Mouse (Mus musculus): Measurements from ENCODE around the gene Cox8b. TPM values are rescaled to one million over a fixed set of nuclear protein-coding genes. Genes with fewer than 3 reads are reported as not detected.

Cox8b gene
- total RNA-seq, 1 experiment, result not detected

DNA sequence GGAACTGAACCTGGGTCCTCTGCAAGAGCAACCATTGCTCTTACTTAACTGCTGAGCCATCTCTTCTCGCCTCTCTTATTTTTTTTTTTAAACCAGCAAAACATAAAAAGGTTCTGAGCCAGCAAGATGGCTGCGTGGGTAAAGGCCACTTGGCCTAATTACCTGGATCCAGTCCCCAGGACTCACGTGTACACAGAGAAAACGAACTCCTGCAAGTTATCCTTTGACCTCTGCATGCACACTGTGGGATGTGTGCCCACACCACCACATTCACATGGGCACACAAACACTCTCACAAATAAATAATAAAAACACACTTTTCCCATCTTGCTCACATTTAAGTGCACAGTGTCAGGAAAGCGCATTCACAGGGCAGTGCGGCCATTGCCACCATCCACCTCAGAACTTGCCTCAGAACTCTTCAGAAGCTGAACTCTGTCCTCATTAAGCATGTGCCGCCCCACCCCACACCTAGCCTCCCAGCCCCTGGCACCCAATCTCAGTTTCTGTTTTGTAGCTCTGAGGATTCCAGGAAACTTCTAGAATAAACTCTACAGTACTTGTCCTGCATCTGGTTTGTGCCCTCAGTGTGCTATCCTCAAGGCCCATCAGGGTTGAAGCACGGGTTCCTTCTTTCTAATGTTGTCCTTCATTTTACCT is 13.9 kb upstream of the Cox8b start:
- in situ Hi-C loops (cut with MboI; ENCODE audit: low sequenced_read_pairs in 2 of 2, unreplicated experiment in 2 of 2), result no loop called here
- no peak for DNase-seq (ENCODE audit: low read depth, low spot score)
- TF ChIP-seq HCFC1 (IDR thresholded peaks at IDR 0.05; ENCODE audit: borderline replicate concordance, insufficient read depth, low read length) (no peak), ZC3H11A (IDR thresholded peaks at IDR 0.05; ENCODE audit: borderline replicate concordance, low read depth, low read length) (no peak), CHD2 (IDR thresholded peaks at IDR 0.05; ENCODE audit: low read depth, low read length) (no peak), MAFK (IDR thresholded peaks at IDR 0.05; ENCODE audit: insufficient read depth, low read depth, low read length) (no peak), ZNF384 (IDR thresholded peaks at IDR 0.05; ENCODE audit: low read depth, low read length) (no peak)
- H3K9me3 ChIP-seq (ENCODE audit: control insufficient read depth, insufficient read depth, low read depth, low read length), result no peaks in the 10 kb centered on the region
- peaks cover 2 to 7% of the 10 kb centered on the region in 2 experiments; a peak in 3 of 4 replicates for H3K4me1 ChIP-seq (ENCODE audit: control insufficient read depth in 2 of 2, insufficient read depth in 2 of 2, low read length in 2 of 2, poor library complexity in 1 of 2)
- H3K4me3 ChIP-seq (ENCODE audit: insufficient read depth in 1 of 2, low read depth in 1 of 2, low read length in 2 of 2, poor library complexity in 1 of 2, severe bottlenecking in 1 of 2), result no peak overlapping the region
- H3K27ac ChIP-seq (ENCODE audit: insufficient read depth, low read depth, low read length, poor library complexity, severe bottlenecking), result no peak overlapping the region
- no peak overlapping the region for H3K9ac ChIP-seq (ENCODE audit: insufficient read depth, low read depth, low read length, poor library complexity, severe bottlenecking)
- H3K36me3 ChIP-seq (ENCODE audit: control insufficient read depth, insufficient read depth, low read length, poor library complexity, severe bottlenecking), result no peaks in the 10 kb centered on the region

DNA sequence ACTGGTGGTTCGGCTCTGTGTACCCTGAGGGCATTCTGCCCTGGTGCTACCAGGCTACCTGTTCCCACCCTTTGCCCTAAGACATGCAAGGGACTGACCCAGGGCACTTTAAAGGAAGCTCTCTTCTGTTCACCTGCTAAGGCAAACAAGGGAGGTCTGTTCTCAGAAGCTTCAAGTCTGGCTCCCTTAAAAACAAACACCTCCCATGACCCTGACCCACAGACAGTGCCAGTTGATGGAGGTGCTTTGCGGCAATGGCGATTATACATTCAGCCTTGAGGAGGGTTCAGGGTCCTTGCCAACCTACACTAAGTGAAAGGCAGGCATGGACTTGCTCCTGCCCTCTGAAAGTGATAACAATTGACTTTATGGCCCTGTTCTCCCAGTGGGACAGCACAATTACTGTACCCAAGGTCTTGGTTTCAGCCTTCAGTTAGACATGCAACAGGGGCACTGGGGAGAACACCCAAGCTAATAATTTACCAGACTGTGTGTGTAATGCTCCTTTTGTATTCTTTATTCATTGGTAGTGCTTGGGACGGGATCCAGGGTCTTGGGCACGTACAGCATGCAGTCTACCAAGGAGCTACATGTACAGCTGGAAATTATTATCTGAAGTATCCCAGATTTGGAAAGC is 12.7 kb upstream of the Cox8b start:
- TF ChIP-seq HCFC1 (IDR thresholded peaks at IDR 0.05; ENCODE audit: borderline replicate concordance, insufficient read depth, low read length) (no peak), MAFK (IDR thresholded peaks at IDR 0.05; ENCODE audit: insufficient read depth, low read depth, low read length) (no peak), CHD2 (IDR thresholded peaks at IDR 0.05; ENCODE audit: low read depth, low read length) (no peak), ZNF384 (IDR thresholded peaks at IDR 0.05; ENCODE audit: low read depth, low read length) (no peak)
- no peaks in the 10 kb centered on the region for H3K36me3 ChIP-seq (ENCODE audit: control insufficient read depth, insufficient read depth, low read length, poor library complexity, severe bottlenecking)
- peaks cover 2 to 7% of the 10 kb centered on the region in 2 experiments; a peak in 3 of 4 replicates for H3K4me1 ChIP-seq (ENCODE audit: control insufficient read depth in 2 of 2, insufficient read depth in 2 of 2, low read length in 2 of 2, poor library complexity in 1 of 2)
- in situ Hi-C loops (cut with MboI; ENCODE audit: low sequenced_read_pairs in 2 of 2, unreplicated experiment in 2 of 2), result no loop called here
- no peak overlapping the region for H3K27ac ChIP-seq (ENCODE audit: insufficient read depth, low read depth, low read length, poor library complexity, severe bottlenecking)
- H3K9me3 ChIP-seq (ENCODE audit: control insufficient read depth, insufficient read depth, low read depth, low read length), result no peaks in the 10 kb centered on the region
- DNase-seq (ENCODE audit: low read depth, low spot score), result no peak
- no peak overlapping the region for H3K4me3 ChIP-seq (ENCODE audit: insufficient read depth in 1 of 2, low read depth in 1 of 2, low read length in 2 of 2, poor library complexity in 1 of 2, severe bottlenecking in 1 of 2)
- no peak overlapping the region for H3K9ac ChIP-seq (ENCODE audit: insufficient read depth, low read depth, low read length, poor library complexity, severe bottlenecking)

DNA sequence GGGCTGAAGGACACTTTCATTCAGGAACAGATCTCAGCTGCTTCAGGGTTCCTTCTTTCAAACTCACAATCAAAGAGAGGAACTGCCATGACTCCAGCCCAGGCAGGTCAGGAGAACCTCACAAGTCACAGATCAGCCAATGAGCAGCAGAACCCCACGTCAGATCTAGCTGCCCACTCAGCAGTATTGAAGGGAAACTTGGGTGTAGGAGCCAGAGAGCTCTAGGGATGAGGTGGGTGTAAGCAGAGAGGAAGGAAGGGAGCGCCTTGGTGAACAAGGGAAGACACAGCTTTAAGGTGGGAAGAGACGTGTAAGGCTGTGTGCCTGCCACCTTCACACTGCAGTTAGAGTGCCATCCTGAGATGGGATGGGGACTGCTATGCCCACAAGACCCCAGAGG is 12.0 kb upstream of the Cox8b start:
- no peak overlapping the region for H3K27ac ChIP-seq (ENCODE audit: insufficient read depth, low read depth, low read length, poor library complexity, severe bottlenecking)
- in situ Hi-C loops (cut with MboI; ENCODE audit: low sequenced_read_pairs in 2 of 2, unreplicated experiment in 2 of 2), result no loop called here
- TF ChIP-seq HCFC1 (IDR thresholded peaks at IDR 0.05; ENCODE audit: borderline replicate concordance, insufficient read depth, low read length), result no peak
- H3K4me3 ChIP-seq (ENCODE audit: insufficient read depth in 1 of 2, low read depth in 1 of 2, low read length in 2 of 2, poor library complexity in 1 of 2, severe bottlenecking in 1 of 2), result no peak overlapping the region
- H3K9ac ChIP-seq (ENCODE audit: insufficient read depth, low read depth, low read length, poor library complexity, severe bottlenecking), result no peak overlapping the region
- H3K36me3 ChIP-seq (ENCODE audit: control insufficient read depth, insufficient read depth, low read length, poor library complexity, severe bottlenecking), result no peaks in the 10 kb centered on the region
- H3K4me1 ChIP-seq (ENCODE audit: control insufficient read depth in 2 of 2, insufficient read depth in 2 of 2, low read length in 2 of 2, poor library complexity in 1 of 2), result peaks cover 2 to 7% of the 10 kb centered on the region in 2 experiments; a peak in 3 of 4 replicates
- H3K9me3 ChIP-seq (ENCODE audit: control insufficient read depth, insufficient read depth, low read depth, low read length), result no peaks in the 10 kb centered on the region
- DNase-seq (ENCODE audit: low read depth, low spot score), result no peak

DNA sequence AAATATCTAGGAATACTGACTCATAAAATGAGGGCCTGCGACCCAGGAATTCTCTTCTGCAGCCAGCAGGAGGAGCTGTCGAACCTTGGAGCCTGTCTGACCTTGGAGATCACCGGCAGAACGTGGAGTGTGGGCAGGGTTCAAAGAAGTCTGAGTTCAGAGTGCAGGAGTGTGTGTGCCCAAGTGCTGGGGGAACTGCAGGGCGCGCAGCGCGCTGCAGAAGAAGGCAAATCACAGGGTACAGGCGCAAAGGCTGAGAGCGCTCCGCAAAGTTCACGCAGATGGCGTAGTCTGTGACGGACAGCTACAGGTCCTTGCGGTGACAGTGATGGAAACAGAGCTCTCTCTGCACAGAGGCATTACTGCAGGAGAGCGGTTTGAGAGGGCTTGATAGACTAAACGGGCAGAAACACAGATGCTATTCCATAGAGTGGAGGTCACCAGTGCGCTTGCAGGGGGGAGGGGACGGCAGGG is 8.4 kb upstream of the Cox8b start:
- in situ Hi-C loops (cut with MboI; ENCODE audit: low sequenced_read_pairs in 2 of 2, unreplicated experiment in 2 of 2), result no loop called here
- peak; percentile 90 for TF ChIP-seq ZC3H11A (IDR thresholded peaks at IDR 0.05; ENCODE audit: borderline replicate concordance, low read depth, low read length)
- TF ChIP-seq CHD2 (IDR thresholded peaks at IDR 0.05; ENCODE audit: low read depth, low read length), result no peak
- H3K27ac ChIP-seq (ENCODE audit: insufficient read depth, low read depth, low read length, poor library complexity, severe bottlenecking), result no peak overlapping the region

More for the DNA sequence above, 8.4 kb upstream of the Cox8b start:
- DNase-seq (ENCODE audit: low read depth, low spot score), result peak; percentile 90
- no peaks in the 10 kb centered on the region for H3K9me3 ChIP-seq (ENCODE audit: control insufficient read depth, insufficient read depth, low read depth, low read length)
- H3K9ac ChIP-seq (ENCODE audit: insufficient read depth, low read depth, low read length, poor library complexity, severe bottlenecking), result no peak overlapping the region
- peak overlapping the region; percentile 6 to 27; a peak in 3 of 4 replicates for H3K4me3 ChIP-seq (ENCODE audit: insufficient read depth in 1 of 2, low read depth in 1 of 2, low read length in 2 of 2, poor library complexity in 1 of 2, severe bottlenecking in 1 of 2)
- H3K4me1 ChIP-seq (ENCODE audit: control insufficient read depth in 2 of 2, insufficient read depth in 2 of 2, low read length in 2 of 2, poor library complexity in 1 of 2), result peaks cover 2 to 10% of the 10 kb centered on the region in 2 experiments; a peak in 3 of 4 replicates
- no peaks in the 10 kb centered on the region for H3K36me3 ChIP-seq (ENCODE audit: control insufficient read depth, insufficient read depth, low read length, poor library complexity, severe bottlenecking)

Measured in ES-E14 (cell line).